Mouse (Mus musculus): Measurements from ENCODE around the gene Gcdh. TPM values are rescaled to one million over a fixed set of nuclear protein-coding genes. Genes with fewer than 3 reads are reported as not detected.

Gcdh gene
- polyA plus RNA-seq, 1 experiment from 2014 or later = 25.9 TPM

DNA sequence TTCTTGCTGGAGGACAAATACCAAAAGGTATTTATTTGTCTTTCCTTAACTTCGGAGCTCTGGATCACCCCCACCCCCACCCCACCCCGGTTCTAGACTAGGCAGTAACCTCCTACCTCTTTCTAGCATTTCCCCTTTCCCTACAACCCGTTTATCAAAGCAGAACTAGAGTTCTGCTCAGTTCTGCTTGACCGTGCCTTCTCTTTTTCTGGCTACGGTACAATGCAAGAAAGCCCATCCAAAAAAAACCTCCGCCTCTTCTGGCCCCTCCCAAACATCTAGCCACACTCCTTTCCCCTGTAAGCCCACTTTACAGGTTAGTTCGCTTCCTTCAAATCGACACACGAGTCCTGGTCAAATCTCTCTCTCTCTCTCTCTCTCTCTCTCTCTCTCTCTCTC is 19.8 kb upstream of the Gcdh start:
- peak overlapping the region; percentile 42; the same call in 1 of the 2 replicates for H3K4me2 ChIP-seq (ENCODE audit: low read length)
- H3K9me3 ChIP-seq (ENCODE audit: control insufficient read depth, low read length) = no peaks in the 10 kb centered on the region
- H3K27ac ChIP-seq (replicated peaks; ENCODE audit: low read depth, low read length) = no peak overlapping the region
- ATAC-seq (ENCODE audit: low FRiP score, low TSS enrichment) (no peak), DNase-seq (no peak)
- 0 out of 2 replicates have a peak, but pooled peaks cover 6% of the 10 kb centered on the region for H3K4me1 ChIP-seq (ENCODE audit: control insufficient read depth, insufficient read depth, low read length)
- H3K36me3 ChIP-seq (ENCODE audit: control insufficient read depth, insufficient read depth, low read length) = peaks cover 84% of the 10 kb centered on the region
- H3K27me3 ChIP-seq (ENCODE audit: control insufficient read depth, insufficient read depth, low read length) = peaks cover 34% of the 10 kb centered on the region
- H3K9ac ChIP-seq (replicated peaks; ENCODE audit: low read length) = no peak overlapping the region
- H3K4me3 ChIP-seq (replicated peaks; ENCODE audit: low read depth, low read length) = no peak overlapping the region
- WGBS = 13% methylated on average over 9 of the region's 9 CpGs

DNA sequence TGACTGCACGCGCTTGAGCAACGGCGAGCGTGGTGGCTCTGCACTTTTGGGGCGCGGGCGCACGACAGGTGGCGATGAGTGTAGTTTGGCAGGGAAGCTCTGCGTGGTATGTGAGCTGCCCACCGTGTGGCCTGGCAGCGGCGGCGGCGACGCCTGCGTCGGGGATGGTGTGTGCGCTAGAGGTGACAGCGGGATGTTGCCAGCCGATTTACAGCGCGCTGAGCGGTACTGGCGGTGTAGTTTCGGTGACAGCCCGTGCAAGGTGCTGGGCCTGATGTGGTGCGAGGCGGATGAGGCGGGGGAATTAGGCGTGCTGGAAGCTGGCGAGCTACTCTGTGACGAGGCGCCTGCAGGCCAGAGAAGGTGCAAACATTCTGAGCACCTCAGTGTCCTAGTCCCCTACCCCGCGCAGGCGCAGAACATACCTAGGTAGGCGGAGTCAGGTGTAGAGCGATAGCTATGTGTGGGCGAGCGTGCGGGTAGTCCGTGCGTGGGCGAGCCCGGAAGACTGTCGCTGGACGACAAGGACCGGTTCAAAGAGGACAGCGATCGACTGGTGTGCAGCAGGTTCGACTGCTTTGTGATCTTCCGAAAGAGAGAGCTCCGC is 19.3 kb upstream of the Gcdh start:
- DNase-seq (peak; percentile 62), ATAC-seq (ENCODE audit: low FRiP score, low TSS enrichment) (no peak)

DNA sequence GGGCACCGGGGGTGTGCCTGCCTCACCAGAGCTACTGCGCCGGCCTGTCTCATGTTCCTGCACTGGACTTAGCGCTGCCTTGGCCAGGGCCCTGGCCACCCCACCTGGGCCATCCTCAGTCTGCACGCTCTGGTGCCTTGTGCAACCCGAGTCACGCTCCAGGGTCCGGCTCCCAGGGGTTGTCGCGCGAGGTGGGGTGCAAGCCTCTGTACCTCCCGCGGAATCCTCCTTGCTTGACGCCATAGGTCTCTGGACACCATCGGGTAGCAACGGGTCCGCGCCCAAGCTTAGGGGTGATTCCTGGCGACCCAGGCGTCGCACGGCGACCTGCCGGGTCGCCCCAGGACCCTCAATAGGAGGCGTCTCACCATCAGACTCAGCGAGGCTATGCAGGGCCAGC is 18.7 kb upstream of the Gcdh start:
- ATAC-seq (ENCODE audit: low FRiP score, low TSS enrichment) (no peak), DNase-seq (no peak)
- H3K36me3 ChIP-seq (ENCODE audit: control insufficient read depth, insufficient read depth, low read length) = peaks cover 73% of the 10 kb centered on the region
- H3K4me1 ChIP-seq (ENCODE audit: control insufficient read depth, insufficient read depth, low read length) = 0 out of 2 replicates have a peak, but pooled peaks cover 6% of the 10 kb centered on the region
- H3K9me3 ChIP-seq (ENCODE audit: control insufficient read depth, low read length) = no peaks in the 10 kb centered on the region
- H3K4me2 ChIP-seq (ENCODE audit: low read length) = no peak overlapping the region
- H3K27ac ChIP-seq (replicated peaks; ENCODE audit: low read depth, low read length) = no peak overlapping the region
- peaks cover 34% of the 10 kb centered on the region for H3K27me3 ChIP-seq (ENCODE audit: control insufficient read depth, insufficient read depth, low read length)
- H3K4me3 ChIP-seq (replicated peaks; ENCODE audit: low read depth, low read length) = peak overlapping the region; percentile 15; the same call in 1 of the 2 replicates
- H3K9ac ChIP-seq (replicated peaks; ENCODE audit: low read length) = no peak overlapping the region
- WGBS = 23% methylated on average over 27 of the region's 27 CpGs

More for the DNA sequence above, 19.3 kb upstream of the Gcdh start:
- Histone ChIP-seq H3K27ac (replicated peaks; ENCODE audit: low read depth, low read length) (no peak overlapping the region), H3K4me1 (ENCODE audit: control insufficient read depth, insufficient read depth, low read length) (0 out of 2 replicates have a peak, but pooled peaks cover 6% of the 10 kb centered on the region), H3K9me3 (ENCODE audit: control insufficient read depth, low read length) (no peaks in the 10 kb centered on the region), H3K27me3 (ENCODE audit: control insufficient read depth, insufficient read depth, low read length) (peaks cover 34% of the 10 kb centered on the region), H3K4me3 (replicated peaks; ENCODE audit: low read depth, low read length) (peak overlapping the region; percentile 15; the same call in 1 of the 2 replicates), H3K9ac (replicated peaks; ENCODE audit: low read length) (no peak overlapping the region), H3K36me3 (ENCODE audit: control insufficient read depth, insufficient read depth, low read length) (peaks cover 79% of the 10 kb centered on the region), H3K4me2 (ENCODE audit: low read length) (peak overlapping the region; percentile 42)
- 3% methylated on average over 55 of the region's 55 CpGs for WGBS

DNA sequence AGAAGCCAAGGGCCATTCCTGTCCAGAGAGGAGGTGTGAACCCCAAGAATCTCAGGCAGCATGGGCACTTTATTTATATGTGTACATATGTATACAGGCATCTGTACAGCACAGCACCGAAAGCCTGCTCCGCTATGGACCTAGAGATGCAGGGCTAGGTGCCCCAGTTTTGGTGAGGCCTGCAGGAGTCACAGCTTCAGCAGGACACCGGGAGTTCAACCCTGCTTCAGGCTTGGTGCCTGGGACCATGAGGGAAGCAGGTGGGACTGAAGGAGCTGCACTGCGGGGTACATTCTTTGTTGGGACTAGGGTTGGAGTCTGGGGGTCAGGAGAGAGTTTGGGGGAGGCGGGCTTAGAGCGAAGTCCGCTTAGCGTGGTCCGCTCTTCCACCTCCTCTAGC is 18.1 kb upstream of the Gcdh start:
- DNase-seq = no peak
- Histone ChIP-seq H3K27me3 (ENCODE audit: control insufficient read depth, insufficient read depth, low read length) (peaks cover 34% of the 10 kb centered on the region), H3K4me3 (replicated peaks; ENCODE audit: low read depth, low read length) (no peak overlapping the region), H3K9ac (replicated peaks; ENCODE audit: low read length) (no peak overlapping the region), H3K9me3 (ENCODE audit: control insufficient read depth, low read length) (no peaks in the 10 kb centered on the region), H3K4me2 (ENCODE audit: low read length) (no peak overlapping the region), H3K4me1 (ENCODE audit: control insufficient read depth, insufficient read depth, low read length) (0 out of 2 replicates have a peak, but pooled peaks cover 6% of the 10 kb centered on the region), H3K36me3 (ENCODE audit: control insufficient read depth, insufficient read depth, low read length) (peaks cover 68% of the 10 kb centered on the region), H3K27ac (replicated peaks; ENCODE audit: low read depth, low read length) (no peak overlapping the region)
- ATAC-seq (ENCODE audit: low FRiP score, low TSS enrichment) = no peak
- 86% methylated on average over 9 of the region's 9 CpGs for WGBS

DNA sequence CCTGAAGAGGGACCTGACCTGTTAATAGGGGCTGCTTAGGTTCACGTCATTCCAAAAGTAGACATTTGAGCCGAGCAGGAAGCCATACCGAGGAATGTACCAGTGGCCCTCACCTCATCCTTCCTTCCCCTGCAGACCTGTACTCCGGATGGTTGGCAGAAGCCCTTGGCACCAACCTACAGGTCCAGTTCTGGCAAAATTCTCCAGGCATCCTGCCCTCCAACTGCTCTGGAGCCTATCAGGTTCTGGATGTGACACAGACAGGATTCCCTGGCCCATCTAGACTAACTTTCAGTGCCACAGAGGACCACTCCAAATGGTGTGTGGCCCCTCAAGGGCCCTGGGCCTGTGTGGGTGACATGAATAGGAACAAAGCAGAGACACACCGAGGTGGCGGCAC is 16.8 kb upstream of the Gcdh start:
- ATAC-seq (ENCODE audit: low FRiP score, low TSS enrichment) (no peak), DNase-seq (no peak)
- H3K27ac ChIP-seq (replicated peaks; ENCODE audit: low read depth, low read length) = no peak overlapping the region
- H3K36me3 ChIP-seq (ENCODE audit: control insufficient read depth, insufficient read depth, low read length) = peaks cover 55% of the 10 kb centered on the region
- no peak overlapping the region for H3K4me2 ChIP-seq (ENCODE audit: low read length)
- no peak overlapping the region for H3K4me3 ChIP-seq (replicated peaks; ENCODE audit: low read depth, low read length)
- WGBS = 89% methylated on average over 6 of the region's 6 CpGs
- no peak overlapping the region for H3K9ac ChIP-seq (replicated peaks; ENCODE audit: low read length)
- H3K27me3 ChIP-seq (ENCODE audit: control insufficient read depth, insufficient read depth, low read length) = peaks cover 32% of the 10 kb centered on the region
- H3K4me1 ChIP-seq (ENCODE audit: control insufficient read depth, insufficient read depth, low read length) = 0 out of 2 replicates have a peak, but pooled peaks cover 6% of the 10 kb centered on the region
- H3K9me3 ChIP-seq (ENCODE audit: control insufficient read depth, low read length) = no peaks in the 10 kb centered on the region

DNA sequence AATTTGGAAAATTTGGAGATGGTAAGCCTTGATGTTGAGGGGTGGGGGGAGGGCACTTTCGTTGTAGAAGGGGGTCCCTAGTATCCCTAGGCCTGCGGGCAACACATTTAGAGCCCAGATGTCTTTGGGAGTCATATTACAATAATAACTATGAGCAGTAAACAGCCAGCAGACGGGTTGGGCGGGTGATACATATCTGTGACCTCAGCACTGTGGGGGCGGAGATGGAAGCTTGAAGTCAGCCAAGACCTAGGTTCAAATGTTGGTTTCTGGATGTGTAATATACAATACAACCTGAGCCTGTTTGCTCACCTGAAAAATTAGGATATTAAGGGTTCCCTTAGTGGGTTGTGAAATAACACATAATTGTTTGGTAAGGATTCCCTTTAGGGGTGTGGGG is 16.2 kb upstream of the Gcdh start:
- WGBS = 88% methylated on average over 5 of the region's 5 CpGs

DNA sequence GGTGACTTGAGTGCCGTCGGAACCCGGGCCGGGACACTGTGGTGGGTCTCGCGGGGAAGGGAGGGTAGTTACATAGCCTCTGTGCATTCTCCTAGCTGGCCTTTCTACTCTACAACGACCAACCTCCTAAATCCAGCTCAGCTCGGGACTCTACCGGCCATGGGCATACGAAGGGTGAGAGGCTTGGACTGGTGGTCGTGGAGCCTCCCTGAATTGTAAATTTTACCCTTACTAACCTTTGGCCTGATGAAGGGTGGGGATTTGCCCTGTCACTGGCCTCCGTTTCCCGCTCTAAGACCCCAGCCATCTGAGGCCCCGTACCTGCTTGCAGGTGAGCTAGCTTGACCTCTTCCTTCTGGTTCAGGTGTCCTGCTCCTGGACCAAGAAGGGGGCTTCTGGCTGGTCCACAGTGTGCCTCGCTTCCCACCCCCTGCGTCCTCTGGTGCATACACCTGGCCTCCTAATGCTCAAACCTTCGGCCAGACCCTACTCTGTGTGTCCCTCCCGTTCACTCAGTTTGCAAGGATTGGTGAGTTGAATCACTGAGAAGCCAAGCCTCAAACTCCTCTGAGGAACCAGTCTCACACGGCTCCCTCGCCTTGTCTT is 15.5 kb upstream of the Gcdh start:
- ATAC-seq (ENCODE audit: low FRiP score, low TSS enrichment) (no peak), DNase-seq (no peak)
- peaks cover 19% of the 10 kb centered on the region; the same call in 1 of the 2 replicates for H3K27me3 ChIP-seq (ENCODE audit: control insufficient read depth, insufficient read depth, low read length)
- H3K4me2 ChIP-seq (ENCODE audit: low read length) = peak overlapping the region; percentile 55
- H3K4me3 ChIP-seq (replicated peaks; ENCODE audit: low read depth, low read length) = peak overlapping the region; percentile 34
- H3K36me3 ChIP-seq (ENCODE audit: control insufficient read depth, insufficient read depth, low read length) = peaks cover 42% of the 10 kb centered on the region
- H3K9me3 ChIP-seq (ENCODE audit: control insufficient read depth, low read length) = no peaks in the 10 kb centered on the region
- H3K4me1 ChIP-seq (ENCODE audit: control insufficient read depth, insufficient read depth, low read length) = 0 out of 2 replicates have a peak, but pooled peaks cover 6% of the 10 kb centered on the region
- peak overlapping the region; percentile 39 for H3K9ac ChIP-seq (replicated peaks; ENCODE audit: low read length)
- WGBS = 51% methylated on average over 20 of the region's 20 CpGs
- H3K27ac ChIP-seq (replicated peaks; ENCODE audit: low read depth, low read length) = no peak overlapping the region

More for the DNA sequence above, 16.2 kb upstream of the Gcdh start:
- Histone ChIP-seq H3K4me2 (ENCODE audit: low read length) (no peak overlapping the region), H3K27me3 (ENCODE audit: control insufficient read depth, insufficient read depth, low read length) (peaks cover 26% of the 10 kb centered on the region), H3K4me3 (replicated peaks; ENCODE audit: low read depth, low read length) (no peak overlapping the region), H3K27ac (replicated peaks; ENCODE audit: low read depth, low read length) (no peak overlapping the region), H3K9ac (replicated peaks; ENCODE audit: low read length) (no peak overlapping the region), H3K4me1 (ENCODE audit: control insufficient read depth, insufficient read depth, low read length) (0 out of 2 replicates have a peak, but pooled peaks cover 6% of the 10 kb centered on the region), H3K9me3 (ENCODE audit: control insufficient read depth, low read length) (no peaks in the 10 kb centered on the region), H3K36me3 (ENCODE audit: control insufficient read depth, insufficient read depth, low read length) (peaks cover 49% of the 10 kb centered on the region)
- ATAC-seq (ENCODE audit: low FRiP score, low TSS enrichment) (no peak), DNase-seq (no peak)

DNA sequence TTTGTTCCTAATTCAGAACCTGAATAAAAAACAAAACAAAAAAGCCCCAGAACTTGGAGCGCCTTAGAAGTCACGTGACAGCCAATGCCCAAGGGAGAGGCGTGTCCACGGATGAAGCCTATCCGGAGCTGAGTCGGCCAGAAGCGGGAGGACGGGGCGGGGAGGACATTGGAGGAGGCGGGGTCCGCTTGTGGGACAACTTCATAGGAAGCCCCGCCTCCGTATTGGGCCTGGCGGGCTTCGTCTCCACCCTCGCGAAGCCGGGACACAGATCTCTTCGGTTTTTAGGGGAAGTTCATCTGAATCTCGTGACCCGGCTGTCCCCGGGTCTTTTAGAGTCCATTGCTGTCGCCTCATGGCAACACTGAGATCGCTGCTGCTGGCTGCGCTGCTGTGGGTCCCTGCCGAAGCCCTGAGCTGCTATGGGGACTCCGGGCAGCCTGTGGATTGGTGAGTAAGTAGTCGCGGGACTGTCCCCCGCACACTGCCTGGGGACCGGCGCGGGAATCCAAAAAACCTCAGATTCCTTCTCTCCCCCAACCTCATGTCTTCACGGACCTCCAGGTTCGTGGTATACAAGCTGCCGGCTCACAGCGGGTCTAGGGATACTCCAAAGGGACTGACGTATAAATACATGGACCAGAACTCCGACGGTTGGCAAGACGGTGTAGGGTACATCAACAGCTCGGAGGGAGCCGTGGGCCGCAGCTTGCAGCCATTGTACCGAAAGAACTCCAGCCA is 14.9 kb upstream of the Gcdh start, which contains the start of gene Dnase2a:
TSS of gene Dnase2a (plus strand) at position 140 of the 741 bp plus-strand sequence.
- peak within 1 kb of the TSS; percentile 34 for H3K4me3 ChIP-seq (replicated peaks; ENCODE audit: low read depth, low read length)
- 0 out of 2 replicates have a peak, but pooled peaks cover 7% of the 10 kb centered on the region for H3K4me1 ChIP-seq (ENCODE audit: control insufficient read depth, insufficient read depth, low read length)
- H3K36me3 ChIP-seq (ENCODE audit: control insufficient read depth, insufficient read depth, low read length) = peaks cover 38% of the 10 kb centered on the region
- H3K9ac ChIP-seq (replicated peaks; ENCODE audit: low read length) = peak within 1 kb of the TSS; percentile 39
- under 1% methylated on average over 45 of the region's 45 CpGs for WGBS
- H3K27me3 ChIP-seq (ENCODE audit: control insufficient read depth, insufficient read depth, low read length) = peaks cover 12% of the 10 kb centered on the region; the same call in 1 of the 2 replicates
- no peaks in the 10 kb centered on the region for H3K9me3 ChIP-seq (ENCODE audit: control insufficient read depth, low read length)
- ATAC-seq (ENCODE audit: low FRiP score, low TSS enrichment) (peak; percentile 76; the same call in 1 of the 2 replicates), DNase-seq (peak; percentile 93)
- no peak within 1 kb of the TSS for H3K27ac ChIP-seq (replicated peaks; ENCODE audit: low read depth, low read length)
- H3K4me2 ChIP-seq (ENCODE audit: low read length) = peak within 1 kb of the TSS; percentile 55
